Mouse (Mus musculus) neural tube, embryonic 12.5 days (tissue): ENCODE measurements around the gene Lama2. TPM values are rescaled to one million over a fixed set of nuclear protein-coding genes. Genes with fewer than 3 reads are reported as not detected.

Experiments
- ATAC-seq: fragments of 200-750 bp; cut with Nextera tagmentation; 2 replicates; pipeline ENCODE4 v1.8.0; 2017; ENCODE audit warnings: low read depth, mild to moderate bottlenecking, moderate TSS enrichment, moderate library complexity; ENCODE audit not compliant: low FRiP score
- H3K27ac ChIP-seq: fragments of 300-500 bp; sonication (generic); 2 replicates; pipeline ENCODE4 v1.5.1; 2016
- H3K27me3 ChIP-seq: fragments of 300-500 bp; sonication (generic); replicated peaks from 2 replicates; pipeline ENCODE4 v1.6.1; 2016; ENCODE audit warnings: mild to moderate bottlenecking
- H3K36me3 ChIP-seq: fragments of 300-500 bp; sonication (generic); 2 replicates; pipeline ENCODE4 v1.6.1; 2016; ENCODE audit warnings: mild to moderate bottlenecking
- H3K4me1 ChIP-seq: fragments of 300-500 bp; sonication (generic); 2 replicates; pipeline ENCODE4 v1.6.1; 2016
- H3K4me2 ChIP-seq: fragments of 300-500 bp; sonication (generic); replicated peaks from 2 replicates; pipeline ENCODE4 v1.6.1; 2016; ENCODE audit warnings: mild to moderate bottlenecking
- H3K4me3 ChIP-seq: fragments of 300-500 bp; sonication (generic); 2 replicates; pipeline ENCODE4 v1.5.1; 2016
- H3K9ac ChIP-seq: fragments of 300-500 bp; sonication (generic); 2 replicates; pipeline ENCODE4 v1.6.1; 2016; ENCODE audit warnings: mild to moderate bottlenecking
- H3K9me3 ChIP-seq: fragments of 300-500 bp; sonication (generic); 2 replicates; pipeline ENCODE4 v1.6.1; 2016; ENCODE audit warnings: mild to moderate bottlenecking
- WGBS: fragments of 180-500 bp; shearing (Covaris S2); methylation state at CpG from one replicate; pipeline ENCODE4 v1.1.7; 2016; 5-methylcytosine and 5-hydroxymethylcytosine counted together
- polyA plus RNA-seq: library from polyadenylated mRNA; unstranded; fragments of >200 nt; fragmentation: Nextera tagmentation; extraction: Ambion mirVana; gene quantifications from 2 replicates; pipeline ENCODE4 v1.2.1, GENCODE M21; 2016

Lama2 gene
- polyA plus RNA-seq, 1 experiment from 2014 or later, result 12.3 TPM

GRCm38 (mm10) chr10:27508847-27509459 is 110.6 kb downstream of the Lama2 start:
- Histone ChIP-seq H3K4me1 (no peaks in the 10 kb centered on the region), H3K36me3 (no peaks in the 10 kb centered on the region), H3K9ac (no peak overlapping the region), H3K4me2 (no peak overlapping the region), H3K4me3 (no peak overlapping the region), H3K27me3 (no peaks in the 10 kb centered on the region), H3K27ac (no peak overlapping the region), H3K9me3 (no peaks in the 10 kb centered on the region)
- 61% methylated on average over 3 of the region's 3 CpGs for WGBS
- ATAC-seq, result peak; percentile 58; the same call in 1 of the 2 replicates

GRCm38 (mm10) chr10:27500863-27501262 is 118.7 kb downstream of the Lama2 start:
- no peaks in the 10 kb centered on the region for H3K36me3 ChIP-seq
- H3K9ac ChIP-seq, result no peak overlapping the region
- no peaks in the 10 kb centered on the region for H3K9me3 ChIP-seq
- 77% methylated on average over 3 of the region's 3 CpGs for WGBS
- no peaks in the 10 kb centered on the region for H3K27me3 ChIP-seq
- no peak for ATAC-seq
- H3K27ac ChIP-seq, result no peak overlapping the region
- no peaks in the 10 kb centered on the region for H3K4me1 ChIP-seq
- no peak overlapping the region for H3K4me2 ChIP-seq
- H3K4me3 ChIP-seq, result no peak overlapping the region

GRCm38 (mm10) chr10:27488452-27488851 is 131.1 kb downstream of the Lama2 start:
- Histone ChIP-seq H3K9ac (no peak overlapping the region), H3K4me1 (no peaks in the 10 kb centered on the region), H3K9me3 (no peaks in the 10 kb centered on the region), H3K27me3 (no peaks in the 10 kb centered on the region), H3K4me3 (no peak overlapping the region), H3K36me3 (no peaks in the 10 kb centered on the region), H3K27ac (no peak overlapping the region), H3K4me2 (no peak overlapping the region)
- 91% methylated on average over 1 of the region's 1 CpGs for WGBS
- ATAC-seq, result no peak

GRCm38 (mm10) chr10:27484041-27484440 is 135.5 kb downstream of the Lama2 start:
- no peak for ATAC-seq
- H3K9ac ChIP-seq, result no peak overlapping the region
- H3K36me3 ChIP-seq, result no peaks in the 10 kb centered on the region
- H3K4me1 ChIP-seq, result no peaks in the 10 kb centered on the region
- no peak overlapping the region for H3K27ac ChIP-seq
- H3K4me2 ChIP-seq, result no peak overlapping the region
- no peak overlapping the region for H3K4me3 ChIP-seq
- no peaks in the 10 kb centered on the region for H3K27me3 ChIP-seq
- 63% methylated on average over 1 of the region's 1 CpGs for WGBS
- no peaks in the 10 kb centered on the region for H3K9me3 ChIP-seq

- Histone ChIP-seq H3K4me2 (no peak overlapping the region), H3K27me3 (no peaks in the 10 kb centered on the region), H3K4me3 (no peak overlapping the region), H3K9me3 (no peaks in the 10 kb centered on the region), H3K4me1 (no peaks in the 10 kb centered on the region), H3K36me3 (no peaks in the 10 kb centered on the region), H3K9ac (no peak overlapping the region), H3K27ac (no peak overlapping the region)
- no peak for ATAC-seq
- WGBS, result 49% methylated on average over 3 of the region's 3 CpGs
These were observed 144.0 kb downstream of the Lama2 start for GRCm38 (mm10) chr10:27475540-27475939.

GRCm38 (mm10) chr10:27468274-27468673 is 151.3 kb downstream of the Lama2 start:
- H3K9ac ChIP-seq, result no peak overlapping the region
- ATAC-seq, result no peak
- no peaks in the 10 kb centered on the region for H3K36me3 ChIP-seq
- no peak overlapping the region for H3K4me3 ChIP-seq
- no peaks in the 10 kb centered on the region for H3K9me3 ChIP-seq
- H3K4me2 ChIP-seq, result no peak overlapping the region
- no peaks in the 10 kb centered on the region for H3K27me3 ChIP-seq
- WGBS, result 62% methylated on average over 1 of the region's 1 CpGs
- no peak overlapping the region for H3K27ac ChIP-seq
- no peaks in the 10 kb centered on the region for H3K4me1 ChIP-seq

- no peak for ATAC-seq
- Histone ChIP-seq H3K4me3 (no peak overlapping the region), H3K4me2 (no peak overlapping the region), H3K9ac (no peak overlapping the region), H3K27me3 (no peaks in the 10 kb centered on the region), H3K27ac (no peak overlapping the region), H3K9me3 (no peaks in the 10 kb centered on the region), H3K4me1 (no peaks in the 10 kb centered on the region), H3K36me3 (no peaks in the 10 kb centered on the region)
- 78% methylated on average over 5 of the region's 5 CpGs for WGBS
These were observed 205.7 kb downstream of the Lama2 start for GRCm38 (mm10) chr10:27413583-27414465.

- 70% methylated on average over 1 of the region's 1 CpGs for WGBS
- Histone ChIP-seq H3K27me3 (no peaks in the 10 kb centered on the region), H3K27ac (no peak overlapping the region), H3K4me1 (no peaks in the 10 kb centered on the region), H3K9me3 (no peaks in the 10 kb centered on the region), H3K9ac (no peak overlapping the region), H3K4me3 (no peak overlapping the region), H3K36me3 (no peaks in the 10 kb centered on the region), H3K4me2 (no peak overlapping the region)
- ATAC-seq, result no peak
These were observed 228.8 kb downstream of the Lama2 start for GRCm38 (mm10) chr10:27390753-27391152.

GRCm38 (mm10) chr10:27387531-27387930 is 232.0 kb downstream of the Lama2 start:
- 49% methylated on average over 1 of the region's 1 CpGs for WGBS
- H3K27ac ChIP-seq, result no peak overlapping the region
- no peak overlapping the region for H3K4me2 ChIP-seq
- no peaks in the 10 kb centered on the region for H3K27me3 ChIP-seq
- H3K9me3 ChIP-seq, result no peaks in the 10 kb centered on the region
- no peaks in the 10 kb centered on the region for H3K36me3 ChIP-seq
- no peak for ATAC-seq
- no peak overlapping the region for H3K9ac ChIP-seq
- no peak overlapping the region for H3K4me3 ChIP-seq
- no peaks in the 10 kb centered on the region for H3K4me1 ChIP-seq

- Histone ChIP-seq H3K4me2 (no peak overlapping the region), H3K4me3 (no peak overlapping the region), H3K27me3 (no peaks in the 10 kb centered on the region), H3K36me3 (no peaks in the 10 kb centered on the region), H3K27ac (no peak overlapping the region), H3K9me3 (no peaks in the 10 kb centered on the region), H3K9ac (no peak overlapping the region), H3K4me1 (no peaks in the 10 kb centered on the region)
- 90% methylated on average over 4 of the region's 4 CpGs for WGBS
- ATAC-seq, result no peak
These were observed 234.9 kb downstream of the Lama2 start for GRCm38 (mm10) chr10:27384636-27385035.

GRCm38 (mm10) chr10:27382887-27383609 is 236.5 kb downstream of the Lama2 start:
- H3K27ac ChIP-seq, result no peak overlapping the region
- ATAC-seq, result no peak
- 65% methylated on average over 2 of the region's 2 CpGs for WGBS

GRCm38 (mm10) chr10:27378286-27378685 is 241.3 kb downstream of the Lama2 start:
- ATAC-seq, result no peak
- H3K9ac ChIP-seq, result no peak overlapping the region
- no peaks in the 10 kb centered on the region for H3K4me1 ChIP-seq
- H3K27me3 ChIP-seq, result no peaks in the 10 kb centered on the region
- no peak overlapping the region for H3K27ac ChIP-seq
- H3K4me2 ChIP-seq, result no peak overlapping the region
- H3K36me3 ChIP-seq, result no peaks in the 10 kb centered on the region
- H3K9me3 ChIP-seq, result no peaks in the 10 kb centered on the region
- no peak overlapping the region for H3K4me3 ChIP-seq
- WGBS, result 55% methylated on average over 1 of the region's 1 CpGs

More at GRCm38 (mm10) chr10:27382887-27383609, 236.5 kb downstream of the Lama2 start:
- Histone ChIP-seq H3K4me2 (no peak overlapping the region), H3K4me1 (no peaks in the 10 kb centered on the region), H3K36me3 (no peaks in the 10 kb centered on the region), H3K9me3 (no peaks in the 10 kb centered on the region), H3K9ac (no peak overlapping the region), H3K27me3 (no peaks in the 10 kb centered on the region), H3K4me3 (no peak overlapping the region)
